Mouse (Mus musculus): ENCODE measurements around the gene Frmd4a.

DNA sequence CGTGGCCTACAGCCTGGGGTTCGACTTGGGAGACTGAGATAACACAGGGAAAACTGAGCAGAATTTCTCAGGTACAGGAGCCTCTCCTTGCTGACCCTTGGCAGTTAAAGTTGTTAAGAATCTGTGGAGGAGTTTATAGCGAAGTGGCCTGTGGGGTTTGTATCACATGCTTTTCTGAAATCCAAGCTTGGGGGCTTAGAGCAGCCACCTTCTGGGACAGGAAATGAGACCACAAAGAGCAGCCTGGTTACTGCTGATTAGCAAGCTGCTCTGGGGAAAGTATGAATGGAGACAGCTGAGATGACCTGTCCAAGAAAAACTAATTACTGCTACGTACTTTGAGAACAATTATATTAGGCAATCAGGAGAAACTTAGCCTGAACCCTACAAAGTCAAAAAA is 415.6 kb downstream of the Frmd4a start:
- TF ChIP-seq CTCF (IDR thresholded peaks at IDR 0.05; ENCODE audit: low read depth, low read length) (no peak), GATA1 (IDR thresholded peaks at IDR 0.05; ENCODE audit: borderline replicate concordance, low read length) (no peak), TAL1 (conservative IDR thresholded peaks at IDR 0.05; ENCODE audit: low read depth, low read length) (no peak), POLR2AphosphoS5 (IDR thresholded peaks at IDR 0.05; ENCODE audit: insufficient replicate concordance, low read depth, low read length) (no peak), GATA2 (IDR thresholded peaks at IDR 0.05; ENCODE audit: borderline replicate concordance, low read depth, low read length) (no peak)

All from G1E (cell line).